Mouse (Mus musculus) MEL-GATA-1-ER (cell line): Measurements from ENCODE around the gene AW011738.

Experiments
- DNase-seq: peaks from one replicate; pipeline ENCODE4 v3.0.0-alpha.2; 2012; ENCODE audit warnings: low read depth; ENCODE audit errors: extremely low read depth

Gene AW011738

DNA sequence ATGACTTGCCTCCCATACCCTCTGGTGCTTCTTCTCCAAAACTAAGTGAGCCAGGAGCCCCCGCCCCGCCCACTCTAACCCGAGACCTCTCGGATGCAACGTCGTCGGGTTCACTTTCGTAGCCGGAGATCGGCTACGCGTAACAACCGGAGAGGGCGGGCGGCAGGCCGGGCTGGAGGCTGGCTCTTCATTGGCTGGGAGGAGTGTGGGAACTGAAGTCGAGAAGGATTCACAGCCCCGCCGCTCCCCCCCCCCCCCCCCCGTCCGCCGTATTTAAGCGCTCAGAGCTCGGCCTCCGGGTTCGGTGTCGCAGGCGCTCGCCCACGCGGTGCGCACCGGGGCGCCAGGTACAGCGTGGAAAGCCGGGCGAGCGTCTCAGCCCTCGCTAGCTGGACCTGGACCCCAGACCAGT is at the start of gene AW011738:
Gene AW011738, plus strand, starts transcription at position 304 of the 412 bp plus-strand sequence.
- peak; percentile 81 for DNase-seq

DNA sequence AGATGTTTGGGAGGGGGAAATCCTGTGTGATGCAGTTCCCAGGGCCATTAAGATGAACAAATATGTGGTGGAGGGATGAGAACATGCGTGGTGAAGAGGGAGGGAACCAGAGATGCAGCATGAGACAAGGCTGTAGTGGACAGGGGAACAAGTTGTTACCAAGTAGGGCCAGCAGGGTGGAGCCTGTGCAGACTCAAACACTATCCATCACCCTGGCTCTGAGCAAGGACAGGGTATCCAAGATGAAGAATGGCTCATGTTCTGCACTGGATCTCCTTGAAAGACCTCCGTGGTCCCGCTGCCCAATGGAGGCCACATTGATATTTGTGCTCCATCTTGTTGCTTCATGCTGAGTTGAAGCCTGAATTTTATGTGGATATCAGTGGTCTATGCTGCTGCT is 48.3 kb upstream of the AW011738 start:
- DNase-seq, result no peak

DNA sequence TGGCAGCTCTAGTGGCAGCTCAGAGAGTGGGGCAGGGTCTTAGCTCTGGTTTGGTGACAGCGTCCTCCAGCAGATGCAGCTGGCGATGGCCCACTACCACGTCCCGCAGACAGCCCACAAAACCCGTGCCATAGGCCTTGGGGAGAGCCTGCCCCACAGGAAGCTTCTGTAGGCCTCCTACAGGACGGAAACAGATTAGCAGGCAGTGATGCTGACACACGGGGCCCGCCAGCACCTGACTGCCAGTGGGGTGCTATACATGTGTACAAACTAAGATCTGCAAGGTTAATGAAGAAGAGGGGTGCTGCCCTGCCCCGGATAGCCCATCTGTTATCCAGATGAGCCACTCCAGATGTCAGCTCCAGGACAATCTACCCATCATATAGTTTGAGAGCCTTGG is 36.6 kb upstream of the AW011738 start:
- no peak for DNase-seq

DNA sequence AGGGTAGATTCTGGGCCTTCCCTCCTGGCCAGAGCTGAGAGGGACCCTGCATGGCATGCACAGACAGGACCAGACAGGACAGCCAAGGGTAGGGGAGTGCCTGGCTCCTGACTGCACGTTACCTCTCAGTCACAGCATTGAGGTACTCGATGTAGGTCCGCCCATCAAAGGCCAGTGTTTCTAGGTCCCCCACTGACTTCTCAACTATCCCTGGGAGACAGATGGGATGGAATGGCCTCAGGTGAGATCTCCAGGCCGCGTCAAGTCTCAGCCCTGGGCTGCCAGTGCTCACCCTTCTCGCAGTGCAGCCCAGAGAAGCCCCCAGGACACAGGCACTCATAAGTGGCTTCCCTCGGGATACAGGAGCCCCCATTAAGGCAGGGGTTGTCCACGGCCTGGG is 34.5 kb upstream of the AW011738 start:
- DNase-seq, result no peak

DNA sequence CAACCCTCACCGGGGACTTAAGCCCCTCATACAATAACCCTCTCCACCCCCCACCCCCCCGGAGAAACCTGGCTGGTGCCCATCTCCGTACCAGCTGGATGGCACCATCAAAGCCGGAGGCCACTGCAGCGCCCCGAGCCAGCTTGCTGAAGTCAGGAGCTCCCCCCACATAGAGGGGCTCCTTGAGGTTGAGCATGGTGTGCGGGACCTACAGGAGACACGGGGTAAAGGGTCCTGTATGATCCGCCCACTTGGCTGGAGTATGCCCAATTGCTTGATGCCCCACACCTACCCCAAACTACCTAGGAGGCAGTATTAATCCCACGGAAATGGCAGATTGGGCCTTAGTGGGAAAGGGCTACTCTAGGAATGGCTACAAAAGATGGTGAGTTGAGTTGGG is 34.0 kb upstream of the AW011738 start:
- DNase-seq, result no peak

DNA sequence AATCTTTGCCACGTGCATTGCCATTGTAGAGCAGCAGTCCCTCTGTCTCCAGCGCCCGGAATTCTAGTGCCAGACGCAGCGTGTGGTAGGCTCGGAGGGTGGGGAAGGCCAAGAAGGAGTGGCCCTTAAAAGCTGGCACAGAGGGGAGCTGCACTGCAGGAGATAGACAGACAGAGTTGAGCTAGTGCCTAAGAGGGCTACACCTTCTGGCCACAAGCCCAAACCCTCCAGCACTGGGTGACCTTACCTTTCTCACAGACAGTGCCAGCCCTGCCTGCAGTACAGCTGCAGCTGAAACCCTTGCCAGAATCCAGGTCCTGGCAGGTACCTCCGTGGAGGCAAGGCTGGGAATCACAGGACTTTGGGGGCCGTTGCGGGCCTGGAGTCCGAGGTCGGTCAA is 31.3 kb upstream of the AW011738 start:
- no peak for DNase-seq

DNA sequence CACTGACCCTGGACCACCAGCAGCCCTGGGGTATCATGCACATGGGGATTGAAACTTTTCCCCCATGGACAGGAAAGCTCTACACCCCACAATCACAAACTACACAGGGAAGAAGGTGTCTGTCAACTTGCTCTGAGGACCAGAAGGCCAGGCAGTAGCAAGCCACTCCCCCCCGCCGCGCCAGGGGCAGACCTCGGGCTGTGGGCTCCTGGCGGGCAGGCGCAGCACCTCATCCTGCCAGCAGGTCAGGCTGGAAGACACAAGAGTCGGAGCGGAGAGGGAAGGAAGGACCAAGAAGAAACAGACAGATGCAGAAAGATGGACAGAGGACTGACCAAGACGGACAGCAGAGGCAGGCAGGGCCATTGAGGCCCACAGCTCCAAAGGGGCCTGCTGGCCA is 25.5 kb upstream of the AW011738 start:
- no peak for DNase-seq

DNA sequence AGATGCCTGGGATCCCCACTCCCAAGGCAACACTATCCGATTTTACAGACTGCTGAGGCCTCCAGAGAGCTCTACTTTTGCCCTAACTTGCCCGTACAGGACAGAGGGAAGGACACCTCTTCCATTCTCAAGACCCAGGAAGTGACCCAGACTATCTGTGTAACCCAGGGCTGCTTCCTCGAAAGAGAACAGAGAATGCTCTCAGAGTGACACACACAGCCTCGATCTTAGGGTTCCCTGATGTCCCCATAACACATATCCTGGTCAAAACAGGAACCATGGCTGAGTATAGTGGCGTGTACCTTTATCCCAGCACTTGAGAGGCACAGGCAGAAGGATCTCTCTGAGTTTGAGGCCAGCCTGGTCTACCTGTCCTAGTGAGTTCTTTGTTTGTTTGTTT is 19.4 kb upstream of the AW011738 start:
- no peak for DNase-seq

DNA sequence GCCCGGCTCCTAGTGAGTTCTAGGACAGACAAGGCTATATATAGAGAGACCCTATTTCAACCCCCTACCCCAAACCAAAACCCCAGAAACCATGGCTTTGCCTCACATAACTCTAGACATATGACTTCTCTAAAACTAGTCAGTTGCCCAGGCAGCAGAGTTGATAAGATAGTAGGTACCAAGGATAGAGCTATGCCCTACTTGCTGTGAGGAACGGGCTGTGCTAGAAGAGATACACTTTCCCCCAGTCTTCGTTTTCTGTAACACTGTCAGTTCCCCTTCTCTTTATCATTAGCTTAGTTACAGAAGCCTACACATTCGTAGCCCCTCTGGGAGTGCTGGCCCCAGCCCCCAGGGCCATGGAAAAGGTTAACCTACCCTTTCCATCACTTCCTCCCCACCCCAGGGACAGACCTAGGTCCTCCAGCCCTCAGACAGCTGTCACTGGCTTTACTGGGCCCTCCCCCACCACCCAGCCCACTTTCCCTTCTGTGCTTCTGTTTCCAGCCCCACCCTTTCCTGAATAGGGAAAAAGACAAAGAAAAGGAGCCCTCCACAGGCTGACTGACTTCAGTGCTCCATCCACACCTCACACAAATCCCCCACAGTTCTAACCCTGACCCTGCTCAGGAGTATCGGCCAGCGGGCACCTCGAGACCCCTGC is 18.7 kb upstream of the AW011738 start:
- peak; percentile 86 for DNase-seq

DNA sequence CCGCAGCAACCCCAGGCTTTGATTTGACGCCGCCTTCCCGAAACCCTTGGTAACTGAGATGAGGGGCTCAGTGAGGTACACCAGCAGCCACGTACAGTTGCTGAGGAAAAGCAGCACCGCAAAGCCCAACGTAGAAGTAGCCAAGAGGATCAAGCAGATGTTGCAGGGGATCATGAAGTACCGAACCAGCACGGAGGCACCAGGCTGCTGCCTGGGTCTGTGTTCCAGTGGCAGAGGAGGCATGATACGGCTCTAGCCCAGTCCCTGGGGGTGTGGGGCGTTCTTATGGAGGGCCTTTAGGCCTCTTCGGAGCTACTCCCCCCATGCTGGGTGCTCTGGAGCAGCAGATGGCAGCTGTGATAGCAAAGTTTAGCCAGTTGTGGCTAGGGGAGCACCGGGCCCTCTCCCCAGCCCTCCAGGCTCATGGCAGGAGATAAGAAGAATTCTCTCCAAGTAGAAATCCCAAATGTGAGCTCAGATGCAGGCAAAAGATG is 17.6 kb upstream of the AW011738 start:
- DNase-seq, result peak; percentile 73

DNA sequence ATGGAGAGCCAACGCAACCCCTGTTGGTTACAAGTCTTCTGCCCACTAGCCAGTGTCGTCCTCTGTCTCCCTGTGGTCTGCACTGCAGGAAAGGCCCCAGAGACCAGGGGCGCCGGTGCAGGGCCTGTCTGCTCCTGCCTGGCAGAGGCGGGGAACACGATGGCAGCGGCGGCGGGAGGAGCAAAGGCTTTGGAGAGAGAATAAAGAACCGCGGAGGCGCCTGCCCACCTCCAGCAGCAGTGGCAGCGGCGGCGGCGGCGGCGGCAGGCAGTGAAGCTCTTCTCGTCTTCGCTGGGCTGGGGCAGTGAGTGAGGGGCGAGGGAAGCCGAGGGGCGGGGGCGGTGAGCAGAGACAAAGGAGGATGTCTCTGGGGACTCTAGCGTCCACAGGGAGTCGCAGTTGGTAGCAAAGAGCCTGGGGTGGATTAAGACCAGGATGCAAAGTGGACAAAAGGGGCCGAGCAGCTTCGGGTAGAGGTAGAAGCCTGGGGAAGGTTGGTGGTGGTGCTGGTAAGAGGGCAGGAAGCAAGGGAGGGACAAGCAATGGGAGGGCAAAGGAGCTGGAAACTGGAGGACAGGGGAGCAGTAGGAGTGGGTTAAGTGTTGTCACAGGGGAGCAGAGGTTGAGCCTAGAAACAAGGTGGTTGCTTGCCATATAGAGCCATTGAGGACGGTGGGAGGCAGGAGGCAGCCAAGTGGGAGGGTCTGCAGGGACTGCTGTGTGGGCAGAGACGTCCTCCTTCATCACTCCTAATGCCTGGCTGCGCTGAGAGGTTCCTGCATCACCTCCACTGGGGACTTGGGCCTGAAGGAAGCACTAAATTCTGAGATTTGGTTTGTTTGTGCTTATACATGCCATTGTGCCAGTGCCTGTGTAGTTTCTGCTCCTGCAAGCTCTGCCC is 16.9 kb upstream of the AW011738 start:
- DNase-seq, result no peak

DNA sequence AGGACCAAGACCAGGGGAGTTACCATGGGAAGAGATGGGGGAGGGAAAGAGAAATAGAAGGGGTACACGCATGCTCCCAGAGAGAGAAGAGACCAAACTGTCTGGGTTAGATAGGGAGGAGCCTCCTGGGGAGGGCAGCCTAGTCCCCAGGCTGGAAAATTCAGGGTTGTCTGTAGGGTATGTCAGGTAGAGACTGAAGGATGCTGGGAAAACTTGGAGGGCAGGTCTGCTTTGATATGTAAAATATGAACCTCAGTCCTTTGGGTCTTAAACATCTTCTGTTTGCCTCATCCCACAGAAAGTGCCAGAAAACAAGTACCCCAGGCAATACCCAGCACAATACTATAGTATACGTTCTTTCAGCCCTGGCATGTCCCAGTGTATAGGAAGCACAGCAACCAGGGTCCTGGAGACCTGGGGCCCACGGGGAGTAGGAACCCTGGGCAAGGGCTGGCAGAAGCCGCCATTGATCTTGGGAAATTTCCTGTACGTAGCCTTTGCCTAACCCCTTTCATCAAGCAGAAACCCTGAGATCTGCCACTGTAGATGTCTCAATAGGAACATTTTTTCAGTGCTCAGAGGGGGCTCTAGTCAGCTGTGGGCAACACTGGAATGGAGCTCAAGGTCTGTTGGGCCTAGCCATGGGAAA is 14.8 kb upstream of the AW011738 start:
- DNase-seq, result no peak

DNA sequence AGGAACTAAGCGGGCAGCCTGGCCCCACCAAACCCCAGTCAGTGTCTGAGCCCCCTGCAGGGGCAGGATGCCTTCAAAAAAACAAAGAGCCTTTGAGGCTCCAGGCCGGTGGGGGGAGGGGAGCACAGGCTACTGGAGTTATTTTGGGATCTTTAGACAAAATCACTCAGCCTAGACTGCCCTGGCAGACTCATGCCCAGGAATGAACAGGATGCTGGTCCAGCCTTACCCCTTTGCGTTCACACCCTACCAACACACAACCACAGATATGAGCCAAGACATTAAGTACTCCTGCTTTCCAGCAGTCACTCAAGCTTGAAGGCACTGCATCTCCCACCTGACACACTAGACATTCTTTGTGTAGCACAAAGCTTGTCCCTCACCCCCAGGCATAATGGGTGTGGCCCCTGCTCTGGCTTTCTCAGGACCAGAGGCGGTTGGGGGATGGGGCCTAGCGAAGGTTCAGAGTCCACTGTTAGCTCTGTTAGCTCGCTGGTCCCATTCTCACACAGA is 14.2 kb upstream of the AW011738 start:
- no peak for DNase-seq

DNA sequence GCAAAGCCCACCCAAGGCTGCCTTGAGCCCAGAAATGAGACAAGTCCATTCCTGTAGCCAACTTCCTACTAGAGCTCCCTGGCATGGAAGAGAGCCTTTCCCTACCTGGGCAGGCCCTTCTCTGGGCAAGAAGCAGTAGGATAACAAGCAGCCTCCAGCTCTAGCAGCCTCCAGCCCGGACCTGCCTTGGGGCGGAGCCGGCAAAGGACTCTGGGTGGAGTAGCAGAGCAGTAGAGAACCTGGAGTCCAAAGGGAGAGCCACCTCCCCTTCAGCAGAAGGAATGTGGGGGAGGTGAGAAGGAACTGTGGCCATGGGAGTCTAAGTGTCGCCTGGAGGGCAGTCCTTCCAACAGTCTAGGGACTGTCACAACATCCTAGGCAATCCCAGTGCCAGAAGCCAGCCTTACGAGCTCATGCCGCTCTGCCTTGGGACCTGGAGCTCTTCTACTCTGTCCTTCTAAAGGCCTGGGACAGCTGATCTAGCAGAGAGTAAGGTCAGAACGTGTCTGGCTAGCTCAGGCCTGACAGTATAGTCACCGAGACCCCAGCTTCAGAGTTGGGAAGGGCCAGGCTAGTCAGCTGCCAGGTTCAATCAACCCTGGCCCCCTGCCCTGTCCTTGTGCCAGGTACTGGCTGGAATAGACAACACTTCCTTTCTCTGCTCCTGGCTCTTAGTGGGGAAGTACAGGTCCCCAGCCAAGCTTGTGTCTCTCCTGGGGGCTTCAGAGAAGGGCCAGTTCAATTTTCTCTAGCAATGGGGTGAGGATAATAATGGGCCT is 10.5 kb upstream of the AW011738 start:
- DNase-seq, result no peak

DNA sequence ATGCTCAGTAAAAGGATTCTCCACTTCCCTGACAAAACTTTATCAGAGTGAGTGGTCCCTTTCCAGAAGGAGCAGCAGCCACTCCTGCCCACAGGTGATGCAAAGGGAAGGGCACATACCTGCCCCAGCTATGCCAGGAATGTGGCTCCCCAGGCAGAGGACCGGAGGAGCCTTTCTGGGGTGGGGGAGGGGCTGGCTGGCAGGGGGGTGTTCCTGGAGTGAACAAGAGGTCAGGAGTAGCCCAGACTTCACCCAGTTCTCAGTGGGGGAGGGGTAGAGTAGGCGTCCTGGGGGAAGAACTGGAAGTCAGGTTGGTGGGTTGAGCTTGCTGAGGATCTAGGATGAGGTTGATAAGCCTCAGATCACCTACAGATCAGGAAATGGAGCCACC is 9.9 kb upstream of the AW011738 start:
- DNase-seq, result no peak

DNA sequence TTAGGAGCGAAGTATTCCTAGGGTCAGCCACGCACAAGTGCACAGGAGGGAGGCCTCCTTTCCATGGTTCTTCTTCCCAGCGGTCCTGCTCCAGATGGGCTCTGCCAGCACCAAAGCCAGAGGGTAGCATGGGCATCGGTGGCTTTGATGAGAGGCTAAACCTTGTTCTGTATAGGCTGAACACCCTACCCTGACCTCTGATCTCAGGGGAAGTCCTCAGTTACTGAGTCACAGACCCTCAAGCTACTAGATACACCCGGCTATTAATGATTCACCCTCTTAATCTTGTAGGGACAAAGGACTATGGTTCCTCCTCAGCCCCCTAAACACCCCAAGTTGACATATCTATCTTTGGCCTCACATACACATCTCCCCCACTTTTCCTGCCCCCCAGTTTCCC is 9.2 kb upstream of the AW011738 start:
- DNase-seq, result no peak

DNA sequence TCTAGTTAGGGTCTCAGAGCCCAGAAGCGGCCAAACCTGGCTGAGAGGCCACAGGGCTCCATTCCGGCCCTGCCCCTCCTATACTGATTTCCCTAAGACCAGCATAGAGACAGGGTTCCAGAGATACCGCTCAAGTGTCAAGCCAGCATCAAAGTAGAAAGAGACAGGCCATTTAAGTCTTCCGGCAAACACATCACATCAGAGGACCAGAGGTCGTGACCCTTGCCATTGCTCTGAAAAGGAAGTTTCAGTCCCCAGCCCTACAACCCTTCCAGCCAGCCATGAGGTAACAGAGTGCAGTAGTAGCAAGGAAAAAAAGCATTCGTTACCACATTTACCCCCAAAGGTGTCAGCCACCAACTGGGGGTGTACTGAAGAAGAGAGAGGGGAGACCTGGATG is 8.8 kb upstream of the AW011738 start:
- no peak for DNase-seq

DNA sequence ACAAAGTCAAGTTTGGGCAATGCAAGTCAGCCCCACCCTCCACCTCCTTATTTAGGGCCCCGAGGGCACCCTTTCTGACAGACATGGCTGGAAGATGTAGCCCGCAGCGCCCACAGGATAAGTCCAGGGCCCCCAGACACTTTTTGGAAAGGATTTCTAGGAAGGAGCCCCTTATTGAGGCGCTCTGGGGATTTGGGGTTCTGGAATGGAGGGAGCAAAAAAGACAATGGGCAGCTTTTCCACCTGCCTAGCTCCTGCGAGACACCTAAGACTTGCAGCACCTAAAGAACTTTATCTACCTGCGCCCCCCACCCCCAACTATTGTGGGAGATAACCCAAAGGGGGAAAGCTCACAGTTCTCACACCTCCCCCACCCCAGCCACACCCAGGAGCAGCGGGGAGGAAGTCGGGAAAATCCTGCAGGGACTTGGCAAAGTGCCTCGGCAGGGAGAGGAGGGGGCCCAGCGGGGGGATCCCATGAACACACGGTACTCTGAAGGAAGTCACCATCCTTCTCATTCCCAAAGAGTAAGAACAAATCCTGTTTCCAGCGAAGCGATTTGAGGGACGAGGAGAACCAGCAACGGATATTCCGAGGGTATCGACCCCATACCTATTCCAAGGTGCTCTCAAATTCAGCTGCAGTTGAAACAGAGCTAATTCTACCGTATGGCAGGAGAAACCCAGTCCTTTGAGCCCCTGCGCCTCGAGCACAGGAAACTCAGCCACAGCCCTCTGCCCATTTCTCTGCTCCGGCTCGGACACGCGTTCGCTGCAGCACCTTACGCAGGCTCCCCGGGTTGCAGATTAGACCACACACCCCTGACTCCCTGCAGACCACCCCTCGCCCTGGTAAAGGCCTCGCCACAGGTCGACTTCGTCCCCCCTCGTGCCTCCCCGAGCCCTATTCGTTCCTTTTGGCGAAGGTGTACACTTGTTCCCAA is 6.9 kb upstream of the AW011738 start:
- no peak for DNase-seq

DNA sequence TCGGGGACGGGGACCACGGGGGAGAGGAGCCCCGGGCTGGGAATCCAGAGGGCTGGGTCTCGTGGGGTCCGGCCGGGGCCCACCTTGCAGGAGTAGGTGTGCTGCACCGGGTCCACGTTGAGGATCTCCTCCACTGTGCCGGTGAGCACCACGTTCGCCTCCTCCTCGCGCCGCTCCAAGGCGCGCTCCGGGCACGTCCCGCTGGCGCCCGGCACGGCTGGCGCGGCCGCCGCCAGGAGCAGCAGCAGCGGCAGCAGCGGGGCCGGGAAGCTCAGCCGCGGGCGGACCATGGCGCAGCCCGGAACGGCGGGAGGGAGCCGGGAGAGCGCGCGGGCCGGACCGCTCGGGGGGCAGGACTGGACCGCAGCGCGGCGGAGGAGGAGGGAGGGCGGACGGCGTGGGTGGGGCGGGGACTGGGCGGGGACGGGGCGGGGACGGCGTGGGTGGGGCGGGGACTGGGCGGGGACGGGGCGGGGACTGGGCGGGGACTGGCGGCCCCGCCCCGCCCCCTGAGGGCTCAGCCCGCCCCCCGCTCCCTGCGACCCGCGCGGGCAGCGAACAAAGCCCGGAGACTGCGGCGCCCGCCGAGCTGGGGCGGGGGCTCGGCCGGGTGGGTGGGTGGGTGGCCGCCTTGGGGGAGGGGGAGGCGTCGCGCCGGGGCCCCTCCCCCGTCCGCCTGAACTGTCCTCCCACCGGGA is 5.8 kb upstream of the AW011738 start, which contains the start of gene Agrn:
Gene Agrn, minus strand, starts transcription at position 358 of the 698 bp plus-strand sequence.
- DNase-seq, result no peak
